ENCODE assay signal across 10 mouse cellular contexts in genomic region chr8:64841747-64842406, GRCm38 (mm10). TPM values are rescaled to one million over a fixed set of nuclear protein-coding genes. Genes with fewer than 3 reads are reported as not detected.
DNase-seq lines count a peak whose midpoint lies in the region; ATAC-seq and TF ChIP-seq lines count a peak whose summit lies in the region.
"Had no signal": no experiment of that assay in that cellular context is flagged by ENCODE, and none has a peak within 500 bp of the region (broad histone marks: within the 10 kb centered on the region; RNA-seq: fewer than 3 reads in every experiment).

No protein-coding gene starts in this region.

- H3K36me3 ChIP-seq in lung, embryonic 16.5 days (ENCODE audit: control insufficient read depth, insufficient read depth, low read length): no peaks in the 10 kb centered on the region
- H3K36me3 ChIP-seq in midbrain, embryonic 13.5 days: no peaks in the 10 kb centered on the region
- H3K36me3 ChIP-seq: limb, embryonic 13.5 days had no signal

- no peaks in the 10 kb centered on the region for H3K9me3 ChIP-seq in lung, embryonic 16.5 days (ENCODE audit: control insufficient read depth, low read length)
- H3K9me3 ChIP-seq in midbrain, embryonic 13.5 days: no peaks in the 10 kb centered on the region
- H3K9me3 ChIP-seq: limb, embryonic 13.5 days had no signal

- H3K4me1 ChIP-seq in cortical plate, adult 2 months (ENCODE audit: control insufficient read depth, insufficient read depth, low read length): peaks cover 12% of the 10 kb centered on the region
- H3K4me1 ChIP-seq in lung, embryonic 16.5 days (replicated peaks; ENCODE audit: control insufficient read depth, insufficient read depth, low read length): peaks cover 27% of the 10 kb centered on the region; the same call in 1 of the 2 replicates
- H3K4me1 ChIP-seq in midbrain, embryonic 13.5 days (replicated peaks): peaks cover 32% of the 10 kb centered on the region; the same call in 1 of the 2 replicates

- in situ Hi-C loops in Patski (cut with MboI; ENCODE audit: low pct_unique_long_range_greater_than_20kb): no loop called here

- no peak overlapping the region for H3K4me3 ChIP-seq in cortical plate, adult 2 months (ENCODE audit: insufficient read depth, low read length)
- no peak overlapping the region for H3K4me3 ChIP-seq in lung, embryonic 16.5 days (ENCODE audit: low read length)
- no peak overlapping the region for H3K4me3 ChIP-seq in midbrain, embryonic 13.5 days (replicated peaks)
- H3K4me3 ChIP-seq: limb, embryonic 13.5 days had no signal

- no peak overlapping the region for H3K4me2 ChIP-seq in lung, embryonic 16.5 days (ENCODE audit: low read depth, low read length)
- no peak overlapping the region for H3K4me2 ChIP-seq in midbrain, embryonic 13.5 days (replicated peaks)
- H3K4me2 ChIP-seq: limb, embryonic 13.5 days had no signal

- TF ChIP-seq CTCF in Patski (IDR thresholded peaks at IDR 0.05): no peak
- no peak for TF ChIP-seq CTCF in cortical plate, adult 2 months (IDR thresholded peaks at IDR 0.05; ENCODE audit: extremely low read depth, insufficient read depth, low read length)

- peak; percentile 82 to 89 for DNase-seq in layer of hippocampus, adult 18-20 months (ENCODE audit: low spot score in 2 of 2)
- no peak for DNase-seq in layer of hippocampus, postnatal 10 days (ENCODE audit: low spot score in 2 of 2)
- peak; percentile 74 for DNase-seq in Patski (ENCODE audit: low read depth, low spot score)
- no peak for DNase-seq in spleen, postnatal 4 days (ENCODE audit: low spot score in 2 of 2)
- DNase-seq: cerebellum, adult 8-10 months had no signal

- no peak overlapping the region for H3K9ac ChIP-seq in lung, embryonic 16.5 days (ENCODE audit: low read length)
- H3K9ac ChIP-seq in midbrain, embryonic 13.5 days (replicated peaks): no peak overlapping the region
- H3K9ac ChIP-seq: limb, embryonic 13.5 days had no signal

- POLR2A ChIA-PET in Patski (lab: Charles Lee): no interaction called here

- CTCF ChIA-PET in Patski (lab: Charles Lee): no interaction called here

- ATAC-seq in Patski: peak; percentile 99
- peak; percentile 51; the same call in 1 of the 2 replicates for ATAC-seq in lung, embryonic 16.5 days (ENCODE audit: low read depth)
- no peak for ATAC-seq in midbrain, embryonic 13.5 days
- ATAC-seq: hindbrain, postnatal 0 days had no signal

- no peaks in the 10 kb centered on the region for H3K27me3 ChIP-seq in Patski
- H3K27me3 ChIP-seq in lung, embryonic 16.5 days (ENCODE audit: control insufficient read depth, insufficient read depth, low read depth, low read length): no peaks in the 10 kb centered on the region
- H3K27me3 ChIP-seq in midbrain, embryonic 13.5 days: no peaks in the 10 kb centered on the region
- H3K27me3 ChIP-seq: limb, embryonic 13.5 days had no signal

- 63% methylated on average over 13 of the region's 13 CpGs for WGBS in lung, embryonic 16.5 days
- 97% methylated on average over 13 of the region's 13 CpGs for WGBS in midbrain, embryonic 13.5 days

- TF ChIP-seq POLR2A in cortical plate, adult 2 months (IDR thresholded peaks at IDR 0.05; ENCODE audit: extremely low read depth, insufficient read depth, low read length): no peak

- H3K27ac ChIP-seq in cortical plate, adult 2 months (ENCODE audit: insufficient read depth, low read length): peak overlapping the region; percentile 88
- H3K27ac ChIP-seq in lung, embryonic 16.5 days (ENCODE audit: low read length): no peak overlapping the region
- no peak overlapping the region for H3K27ac ChIP-seq in midbrain, embryonic 13.5 days
- H3K27ac ChIP-seq: hindbrain, postnatal 0 days; limb, embryonic 13.5 days had no signal

RNA-seq across cellular contexts. Expression of gene Klhl2, which starts 7.9 kb away (rescaled TPM):
- total RNA-seq in layer of hippocampus, adult 18-20 months (2021): 100 to 1,000 TPM; 324 to 340 TPM
- total RNA-seq in layer of hippocampus, postnatal 10 days (2021): 100 to 1,000 TPM; 193 to 203 TPM
- polyA plus RNA-seq in Patski (2021): 30.3 TPM
- 133 and 138 TPM in 2 replicates for polyA plus RNA-seq in cortical plate, adult 2 months (2012; rRNA removed)
- 3.9 and 4.2 TPM in 2 replicates for polyA plus RNA-seq in lung, embryonic 16.5 days (2015; fragmentation: Nextera tagmentation; extraction: Ambion mirVana)
- polyA plus RNA-seq in midbrain, embryonic 13.5 days (2015; fragmentation: Nextera tagmentation; extraction: Ambion mirVana): 17.2 and 20.7 TPM in 2 replicates

Comparison
In these comparisons a context has a peak if more than half of its experiments do, and no peak if none do; other contexts are left out.
1. DNase-seq: peak in layer of hippocampus, adult 18-20 months (2 of 2) and Patski (single experiment); none in layer of hippocampus, postnatal 10 days (0 of 2) and spleen, postnatal 4 days (0 of 2).